Mouse (Mus musculus) Patski (cell line): ENCODE results near the gene Slc12a8. TPM values are rescaled to one million over a fixed set of nuclear protein-coding genes. Genes with fewer than 3 reads are reported as not detected.

Experiments
- ATAC-seq: fragments of 100-300 bp; one replicate; pipeline ENCODE4 v1.8.0; 2021
- CTCF ChIA-PET: fragments of 350-600 bp; sonication (Branson Sonifier 250); formaldehyde crosslinking; loops from one replicate; lab custom pipeline; 2022; ENCODE audit warnings: inconsistent platforms; lab: Charles Lee
- POLR2A ChIA-PET: fragments of 350-600 bp; sonication (Branson Sonifier 250); formaldehyde crosslinking; loops from one replicate; lab custom pipeline; 2022; ENCODE audit warnings: antibody characterized with exemption, inconsistent platforms; lab: Charles Lee
- DNase-seq: peaks from one replicate; pipeline ENCODE4 v3.0.0-alpha.2; 2011; ENCODE audit warnings: low read depth, low spot score
- H3K27me3 ChIP-seq: fragments of 371-371 bp; one replicate; pipeline ENCODE4 v1.5.1; 2021
- CTCF ChIP-seq: fragments of 100-300 bp; IDR thresholded peaks from one replicate; pipeline ENCODE4 v1.5.1; 2021
- in situ Hi-C: fragments of 300-500 bp; cut with MboI; formaldehyde crosslinking; loops from 3 replicates; pipeline ENCODE4 v1.11.1; 2018; ENCODE audit warnings: low pct_unique_long_range_greater_than_20kb, mixed read lengths
- polyA plus RNA-seq: library from polyadenylated mRNA; unstranded; gene quantifications from one replicate; pipeline ENCODE4 v1.2.3, GENCODE M21; 2021

Gene Slc12a8
- polyA plus RNA-seq, 1 experiment from 2014 or later = 1.2 TPM

DNA sequence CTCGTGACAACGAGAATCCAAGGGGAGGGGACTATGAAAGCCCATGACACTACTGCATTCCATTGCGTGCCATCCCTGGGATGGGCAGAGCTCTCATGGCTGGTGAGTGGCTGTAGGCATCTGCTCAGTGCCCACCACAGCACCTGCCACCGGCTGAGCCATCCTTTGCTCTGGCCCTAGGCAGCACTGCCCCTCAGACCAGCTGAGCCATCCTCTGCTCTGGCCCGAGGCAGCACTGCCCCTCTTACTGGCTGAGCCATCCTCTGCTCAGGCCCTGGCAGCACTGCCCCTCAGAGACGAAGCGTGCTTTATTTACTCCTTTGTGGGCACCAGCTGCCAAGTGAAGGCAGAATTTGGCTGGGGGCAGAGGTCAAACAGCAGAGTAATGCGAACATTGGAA, 94.2 kb downstream of the Slc12a8 start:
- ChIA-PET POLR2A (no interaction called here), CTCF (interaction anchor here (2.1 kb wide), 1 partner anchor 11 kb away, joined by 7 read pairs; no protein-coding TSS in a partner anchor)
- DNase-seq (no peak), ATAC-seq (no peak)
- in situ Hi-C loops = no loop called here
- no peak for TF ChIP-seq CTCF
- H3K27me3 ChIP-seq = no peaks in the 10 kb centered on the region

DNA sequence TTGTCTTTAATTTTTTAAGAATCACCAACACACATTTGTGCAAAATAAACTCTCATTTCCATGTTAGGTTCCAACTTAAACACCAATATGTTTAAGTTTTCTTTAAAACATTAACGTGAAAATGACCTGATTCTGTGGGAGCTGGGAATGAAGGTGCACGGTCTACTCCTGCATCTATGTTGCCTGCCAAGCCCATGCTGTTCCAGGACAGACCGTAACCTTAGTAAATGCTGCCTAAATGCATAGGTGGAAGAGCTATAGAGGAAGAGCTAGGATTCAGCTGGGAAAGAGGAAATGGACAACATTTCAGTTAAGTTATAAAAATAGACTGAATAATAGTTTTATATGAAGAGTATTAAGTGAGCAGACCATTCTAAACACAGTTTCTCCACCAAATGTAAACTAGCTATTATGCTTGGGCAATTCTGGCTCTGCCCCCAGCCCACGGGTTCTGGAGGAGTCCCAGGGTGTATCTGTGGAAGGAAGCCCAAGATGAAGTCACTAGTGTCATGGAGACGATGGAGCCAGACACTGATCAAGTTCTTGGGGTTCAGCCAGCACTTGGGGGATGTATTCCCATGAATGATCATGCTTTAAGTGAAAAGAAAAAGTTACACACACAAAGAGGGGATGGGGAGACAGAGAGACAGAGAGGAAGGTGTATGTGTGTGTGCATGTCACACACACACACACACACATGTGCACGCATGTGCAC, 95.1 kb downstream of the Slc12a8 start:
- in situ Hi-C loops = no loop called here
- POLR2A ChIA-PET = no interaction called here
- CTCF ChIA-PET = interaction anchor here (0.8 to 2.1 kb wide), 2 partner anchors 12 to 49 kb away, joined by 3 to 7 read pairs; no protein-coding TSS in a partner anchor
- ATAC-seq = no peak
- H3K27me3 ChIP-seq = no peaks in the 10 kb centered on the region
- no peak for DNase-seq
- no peak for TF ChIP-seq CTCF

DNA sequence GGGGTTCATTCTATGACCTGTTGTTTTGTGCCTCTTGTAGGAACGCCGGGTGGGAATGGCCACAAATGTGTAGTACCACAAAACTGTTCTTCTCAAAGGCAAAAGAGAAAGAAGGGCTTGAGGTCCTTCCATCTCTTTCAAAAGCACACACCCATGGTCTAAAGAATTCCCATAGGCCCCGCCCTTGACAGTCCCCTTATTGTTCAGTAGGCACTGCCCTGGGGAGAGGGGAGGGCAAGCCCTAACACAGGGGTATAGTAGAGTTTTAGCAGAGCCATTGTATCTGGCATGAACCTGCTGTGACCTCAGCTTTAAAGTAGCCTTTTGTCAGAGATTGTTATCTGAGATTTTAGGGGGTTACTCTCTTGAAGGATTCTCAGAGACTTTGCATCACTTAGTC, 98.9 kb downstream of the Slc12a8 start:
- no peak for DNase-seq
- ATAC-seq = no peak
- CTCF ChIA-PET = no interaction called here
- TF ChIP-seq CTCF = no peak
- in situ Hi-C loops = no loop called here
- H3K27me3 ChIP-seq = no peaks in the 10 kb centered on the region
- POLR2A ChIA-PET = no interaction called here

DNA sequence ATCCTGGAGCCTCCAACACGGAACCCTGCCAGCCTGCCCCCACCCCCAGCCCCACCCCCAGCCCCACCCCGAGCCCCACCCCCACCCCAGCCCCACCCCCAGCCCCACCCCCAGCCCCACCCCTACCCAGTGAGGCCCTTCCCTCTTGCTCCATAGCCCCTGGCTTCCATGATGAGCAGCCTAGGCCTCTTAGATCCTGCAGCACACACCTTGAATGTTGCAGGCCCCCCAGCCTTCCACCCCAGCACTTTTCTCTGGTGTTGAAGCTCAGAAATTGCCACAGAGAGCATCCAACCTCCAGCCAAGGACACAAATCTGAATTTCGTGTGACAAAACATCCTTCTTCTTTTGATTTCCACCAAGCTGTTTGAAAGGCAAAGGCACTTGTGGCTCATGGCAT, 104.7 kb downstream of the Slc12a8 start:
- ChIA-PET POLR2A (no interaction called here), CTCF (interaction anchor here (1.0 kb wide), 1 partner anchor 21 kb away, joined by 3 read pairs; no protein-coding TSS in a partner anchor)
- ATAC-seq (no peak), DNase-seq (no peak)
- in situ Hi-C loops = no loop called here
- TF ChIP-seq CTCF = no peak
- no peaks in the 10 kb centered on the region for H3K27me3 ChIP-seq

DNA sequence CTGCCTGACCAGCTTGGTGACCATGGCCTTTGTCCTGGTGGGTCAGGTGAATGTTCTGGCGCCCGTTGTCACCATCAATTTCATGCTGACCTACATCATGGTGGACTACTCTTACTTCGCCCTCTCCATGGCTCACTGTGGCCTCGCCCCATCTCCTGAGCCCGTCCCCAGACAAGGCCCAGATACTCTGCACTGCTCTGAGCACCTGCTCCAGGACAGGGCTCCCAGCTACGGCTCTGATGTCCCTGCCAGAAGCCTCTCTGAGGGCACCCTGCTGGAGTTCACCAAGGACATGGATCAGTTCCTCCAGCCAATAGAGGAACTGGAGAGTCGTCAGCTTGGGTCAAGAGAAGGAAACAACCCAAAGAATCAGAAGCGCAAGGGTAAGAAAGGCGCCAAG, 107.5 kb downstream of the Slc12a8 start:
- POLR2A ChIA-PET = no interaction called here
- in situ Hi-C loops = no loop called here
- TF ChIP-seq CTCF = no peak
- H3K27me3 ChIP-seq = no peaks in the 10 kb centered on the region
- DNase-seq = no peak
- no peak for ATAC-seq
- CTCF ChIA-PET = interaction anchor here (1.6 kb wide), 2 partner anchors 25 to 64 kb away, joined by 3 to 4 read pairs; no protein-coding TSS in a partner anchor

DNA sequence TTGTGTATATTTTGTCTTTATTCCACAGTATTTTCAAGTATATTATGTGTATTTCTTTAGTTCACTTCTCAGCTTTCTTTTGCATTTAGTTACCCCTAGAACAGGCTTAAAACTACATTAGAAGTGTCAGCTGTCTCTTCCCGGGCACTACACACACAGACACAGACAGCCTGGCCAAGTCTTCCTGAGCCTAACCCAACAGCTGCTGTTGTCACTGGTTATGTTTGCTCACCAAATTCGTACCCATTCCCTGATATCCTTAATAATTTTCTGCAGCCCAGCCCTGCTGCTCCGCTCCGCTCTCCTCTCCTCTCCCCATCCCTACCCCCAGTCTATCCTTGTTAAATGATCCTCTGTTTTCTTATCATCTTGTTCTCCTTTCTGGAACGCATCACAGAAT, 112.4 kb downstream of the Slc12a8 start:
- DNase-seq (no peak), ATAC-seq (no peak)
- in situ Hi-C loops = no loop called here
- TF ChIP-seq CTCF = no peak
- ChIA-PET CTCF (interaction anchor here (1.3 kb wide), 1 partner anchor 24 kb away, joined by 4 read pairs; no protein-coding TSS in a partner anchor), POLR2A (no interaction called here)
- H3K27me3 ChIP-seq = no peaks in the 10 kb centered on the region

DNA sequence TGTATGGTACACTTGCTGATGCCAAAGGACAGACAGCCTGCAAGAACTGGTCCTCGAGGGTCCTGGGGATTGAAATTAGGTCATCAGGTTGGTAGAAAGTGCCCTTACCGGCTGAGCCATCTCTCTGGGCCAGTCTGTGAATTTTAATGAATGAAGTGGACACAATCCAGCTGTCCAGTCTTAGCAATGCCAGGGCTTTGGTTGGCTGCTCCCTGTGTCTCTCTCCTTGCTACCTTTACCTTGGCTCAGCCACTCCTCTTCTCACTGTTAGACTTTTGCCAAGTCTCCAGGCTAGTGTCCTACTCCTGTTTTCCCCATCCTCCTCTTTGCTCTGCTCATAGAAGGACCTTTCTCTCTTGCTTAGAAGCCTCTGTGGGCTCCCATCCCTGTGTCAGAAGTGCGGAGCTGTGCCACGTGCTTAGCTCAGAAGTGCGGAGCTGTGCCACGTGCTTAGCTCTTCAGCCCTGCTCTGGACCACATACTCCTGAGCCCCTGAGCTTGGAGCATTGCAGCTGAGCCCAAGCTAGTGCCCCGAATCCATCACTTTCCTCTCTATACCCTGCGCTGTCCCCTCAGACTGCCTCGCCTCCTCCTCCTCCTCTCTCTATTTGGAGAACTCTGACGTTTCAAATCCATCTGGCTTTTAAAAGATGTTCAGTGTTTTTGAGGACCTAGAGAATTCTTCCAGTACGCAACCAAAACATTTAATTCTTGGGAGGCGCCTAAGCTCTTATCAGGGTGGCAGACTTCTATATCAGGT, 118.9 kb downstream of the Slc12a8 start:
- ChIA-PET CTCF (no interaction called here), POLR2A (no interaction called here)
- DNase-seq (no peak), ATAC-seq (no peak)
- no peaks in the 10 kb centered on the region for H3K27me3 ChIP-seq
- no peak for TF ChIP-seq CTCF
- in situ Hi-C loops = no loop called here

DNA sequence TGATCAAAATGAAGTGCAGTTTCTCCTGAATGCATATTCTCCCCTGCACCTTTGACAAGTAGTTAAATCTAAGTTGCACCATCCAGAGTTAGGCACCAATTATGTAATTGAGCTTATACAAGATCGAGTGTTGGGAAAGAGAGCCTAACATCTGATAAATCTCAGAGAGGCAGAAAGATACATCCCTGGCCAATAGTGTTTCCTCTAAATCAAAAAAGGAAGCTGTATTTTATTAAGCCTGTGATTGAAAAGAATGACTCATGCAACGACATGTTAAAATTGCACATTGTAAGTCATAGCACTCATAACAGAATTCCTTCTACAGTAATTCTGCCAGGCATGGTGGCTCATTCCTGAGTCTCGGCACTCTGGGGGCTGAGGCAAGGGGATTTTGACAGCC, 124.7 kb downstream of the Slc12a8 start:
- H3K27me3 ChIP-seq = no peaks in the 10 kb centered on the region
- in situ Hi-C loops = no loop called here
- ATAC-seq (no peak), DNase-seq (no peak)
- TF ChIP-seq CTCF = no peak
- ChIA-PET CTCF (no interaction called here), POLR2A (interaction anchor here (0.6 kb wide), 1 partner anchor 179 kb away, joined by 3 read pairs; no protein-coding TSS in a partner anchor)

DNA sequence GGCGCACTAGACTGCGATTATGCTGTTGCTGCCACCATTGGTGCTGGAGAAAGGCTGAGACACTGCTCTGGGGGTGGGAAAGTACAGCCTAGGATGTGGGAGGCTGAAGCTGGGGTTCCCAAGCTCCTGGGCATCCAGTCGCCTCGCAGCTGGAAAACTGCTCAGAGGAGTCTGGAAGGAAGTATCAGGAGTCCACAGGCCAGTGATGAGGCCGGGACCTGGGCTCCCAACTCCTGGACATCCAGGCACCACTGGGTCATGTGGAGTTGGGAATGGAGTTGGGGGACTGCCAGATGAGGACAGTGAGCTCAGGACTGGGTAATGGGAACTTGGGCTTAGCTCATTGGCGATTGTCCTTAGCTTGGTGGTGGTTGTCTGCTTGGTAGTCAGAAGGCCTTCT, 136.0 kb downstream of the Slc12a8 start:
- ChIA-PET POLR2A (no interaction called here), CTCF (interaction anchor here (1.0 to 1.5 kb wide), 2 partner anchors 10 to 24 kb away, joined by 3 to 4 read pairs; no protein-coding TSS in a partner anchor)
- no peak for DNase-seq
- H3K27me3 ChIP-seq = no peaks in the 10 kb centered on the region
- ATAC-seq = no peak
- TF ChIP-seq CTCF = no peak
- in situ Hi-C loops = no loop called here

DNA sequence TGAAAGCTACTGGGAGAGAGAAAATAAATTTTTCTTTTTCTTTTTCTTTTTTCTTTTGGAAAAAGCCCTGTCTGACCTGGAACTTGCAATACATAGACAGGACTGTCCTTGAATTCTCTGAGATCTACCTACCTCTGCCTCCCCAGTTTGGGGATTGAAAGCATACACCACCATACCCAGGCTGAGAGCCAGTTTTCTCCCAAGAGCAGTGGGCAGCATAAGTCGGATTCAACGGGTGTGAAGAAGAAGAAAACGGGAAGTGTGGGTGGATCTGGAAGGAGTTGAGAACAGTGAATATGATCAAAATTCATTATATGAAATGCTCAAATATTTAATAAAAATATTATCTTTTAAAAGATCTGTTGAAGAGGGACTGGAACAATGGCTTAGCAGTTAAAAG, 138.3 kb downstream of the Slc12a8 start:
- ATAC-seq (no peak), DNase-seq (no peak)
- TF ChIP-seq CTCF = no peak
- ChIA-PET POLR2A (no interaction called here), CTCF (no interaction called here)
- no peaks in the 10 kb centered on the region for H3K27me3 ChIP-seq
- in situ Hi-C loops = no loop called here

DNA sequence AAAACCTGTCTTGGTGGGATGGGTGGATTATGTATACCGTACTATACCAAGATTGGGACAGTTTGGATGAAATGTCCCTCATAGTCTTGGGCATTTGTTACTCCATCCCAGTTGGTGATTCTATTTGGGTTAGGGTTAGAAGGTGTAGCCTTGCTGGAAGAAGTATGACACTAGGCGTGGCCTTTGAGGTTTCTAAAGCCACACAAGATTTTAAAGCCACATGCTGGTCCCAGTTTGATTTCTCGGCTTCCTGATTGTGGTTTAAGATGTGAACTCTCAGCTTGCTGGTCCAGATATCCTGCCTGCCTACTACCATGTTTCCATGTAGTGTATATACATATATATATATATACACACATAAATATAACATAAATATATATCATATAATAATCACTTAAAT, 140.1 kb downstream of the Slc12a8 start:
- H3K27me3 ChIP-seq = no peaks in the 10 kb centered on the region
- ATAC-seq (no peak), DNase-seq (no peak)
- no peak for TF ChIP-seq CTCF
- CTCF ChIA-PET = no interaction called here
- POLR2A ChIA-PET = no interaction called here
- in situ Hi-C loops = no loop called here
